In genomic region chr11:114061946-114062345, GRCm38 (mm10) we compare ENCODE assay signal across 16 mouse cellular contexts. TPM values are rescaled to one million over a fixed set of nuclear protein-coding genes. Genes with fewer than 3 reads are reported as not detected.
DNase-seq lines count a peak whose midpoint lies in the region; ATAC-seq and TF ChIP-seq lines count a peak whose summit lies in the region.
"Had no signal": no experiment of that assay in that cellular context is flagged by ENCODE, and none has a peak within 500 bp of the region (broad histone marks: within the 10 kb centered on the region; RNA-seq: fewer than 3 reads in every experiment).

No protein-coding gene starts in this region.

- no peaks in the 10 kb centered on the region for H3K36me3 ChIP-seq in hindbrain, embryonic 13.5 days
- H3K36me3 ChIP-seq in hindbrain, embryonic 10.5 days: no peaks in the 10 kb centered on the region
- H3K36me3 ChIP-seq in midbrain, embryonic 13.5 days: no peaks in the 10 kb centered on the region
- H3K36me3 ChIP-seq in midbrain, embryonic 10.5 days: no peaks in the 10 kb centered on the region
- no peaks in the 10 kb centered on the region for H3K36me3 ChIP-seq in midbrain, embryonic 15.5 days (replicated peaks)
- H3K36me3 ChIP-seq in stomach, postnatal 0 days (ENCODE audit: control insufficient read depth, insufficient read depth, low read length): no peaks in the 10 kb centered on the region
- H3K36me3 ChIP-seq: embryonic facial prominence, embryonic 15.5 days; forebrain, embryonic 10.5 days had no signal

- TF ChIP-seq EP300 in stomach, postnatal 0 days (optimal IDR thresholded peaks at IDR 0.05): no peak

- no peaks in the 10 kb centered on the region for H3K9me3 ChIP-seq in hindbrain, embryonic 13.5 days
- no peaks in the 10 kb centered on the region for H3K9me3 ChIP-seq in hindbrain, embryonic 10.5 days
- H3K9me3 ChIP-seq in midbrain, embryonic 13.5 days: no peaks in the 10 kb centered on the region
- no peaks in the 10 kb centered on the region for H3K9me3 ChIP-seq in midbrain, embryonic 10.5 days (replicated peaks)
- H3K9me3 ChIP-seq in midbrain, embryonic 15.5 days: no peaks in the 10 kb centered on the region
- H3K9me3 ChIP-seq in stomach, postnatal 0 days (ENCODE audit: control insufficient read depth, low read length): no peaks in the 10 kb centered on the region
- H3K9me3 ChIP-seq: embryonic facial prominence, embryonic 15.5 days; forebrain, embryonic 10.5 days had no signal

- peak overlapping the region; percentile 93 for H3K4me2 ChIP-seq in hindbrain, embryonic 13.5 days
- peak overlapping the region; percentile 87 for H3K4me2 ChIP-seq in midbrain, embryonic 13.5 days (replicated peaks)
- peak overlapping the region; percentile 28 for H3K4me2 ChIP-seq in midbrain, embryonic 15.5 days
- no peak overlapping the region for H3K4me2 ChIP-seq in stomach, postnatal 0 days (replicated peaks; ENCODE audit: low read depth)
- H3K4me2 ChIP-seq: embryonic facial prominence, embryonic 15.5 days had no signal

- 60% methylated on average over 7 of the region's 7 CpGs for WGBS in hindbrain, embryonic 13.5 days
- 81% methylated on average over 7 of the region's 7 CpGs for WGBS in hindbrain, embryonic 10.5 days
- WGBS in midbrain, embryonic 13.5 days: 59% methylated on average over 7 of the region's 7 CpGs
- WGBS in midbrain, embryonic 10.5 days: 79% methylated on average over 7 of the region's 7 CpGs
- WGBS in midbrain, embryonic 15.5 days: 48% methylated on average over 7 of the region's 7 CpGs
- 27% methylated on average over 7 of the region's 7 CpGs for WGBS in stomach, postnatal 0 days

- ATAC-seq in hindbrain, embryonic 13.5 days (ENCODE audit: low FRiP score): no peak
- no peak for ATAC-seq in midbrain, embryonic 13.5 days
- ATAC-seq in midbrain, embryonic 15.5 days (replicated peaks): no peak
- ATAC-seq in stomach, postnatal 0 days (ENCODE audit: low FRiP score, low TSS enrichment): peak; percentile 30; the same call in 1 of the 2 replicates

- peaks cover 16% of the 10 kb centered on the region for H3K27me3 ChIP-seq in hindbrain, embryonic 13.5 days
- peaks cover 70% of the 10 kb centered on the region for H3K27me3 ChIP-seq in hindbrain, embryonic 10.5 days (ENCODE audit: insufficient read depth, poor library complexity, severe bottlenecking)
- H3K27me3 ChIP-seq in midbrain, embryonic 13.5 days: peaks cover 17% of the 10 kb centered on the region
- H3K27me3 ChIP-seq in midbrain, embryonic 10.5 days (ENCODE audit: low read depth, poor library complexity, severe bottlenecking): peaks cover 71% of the 10 kb centered on the region
- 0 out of 2 replicates have a peak, but pooled peaks cover 3% of the 10 kb centered on the region for H3K27me3 ChIP-seq in midbrain, embryonic 15.5 days (replicated peaks)
- H3K27me3 ChIP-seq in stomach, postnatal 0 days (ENCODE audit: control insufficient read depth, insufficient read depth, low read length): no peaks in the 10 kb centered on the region

- H3K4me1 ChIP-seq in hindbrain, embryonic 13.5 days (replicated peaks): peaks cover 69% of the 10 kb centered on the region
- peaks cover 61% of the 10 kb centered on the region for H3K4me1 ChIP-seq in hindbrain, embryonic 10.5 days (replicated peaks)
- H3K4me1 ChIP-seq in midbrain, embryonic 13.5 days (replicated peaks): peaks cover 63% of the 10 kb centered on the region
- peaks cover 84% of the 10 kb centered on the region for H3K4me1 ChIP-seq in midbrain, embryonic 10.5 days
- H3K4me1 ChIP-seq in midbrain, embryonic 15.5 days: peaks cover 53% of the 10 kb centered on the region
- peaks cover 3% of the 10 kb centered on the region; the same call in 1 of the 2 replicates for H3K4me1 ChIP-seq in stomach, postnatal 0 days (replicated peaks; ENCODE audit: control insufficient read depth, insufficient read depth)

- peak; percentile 42 for TF ChIP-seq CTCF in stomach, postnatal 0 days (IDR thresholded peaks at IDR 0.05; ENCODE audit: low read depth)

- H3K4me3 ChIP-seq in hindbrain, embryonic 13.5 days: no peak overlapping the region
- H3K4me3 ChIP-seq in hindbrain, embryonic 10.5 days: no peak overlapping the region
- H3K4me3 ChIP-seq in midbrain, embryonic 13.5 days (replicated peaks): no peak overlapping the region
- no peak overlapping the region for H3K4me3 ChIP-seq in midbrain, embryonic 10.5 days
- no peak overlapping the region for H3K4me3 ChIP-seq in midbrain, embryonic 15.5 days
- H3K4me3 ChIP-seq in stomach, postnatal 0 days (ENCODE audit: low read depth, low read length): no peak overlapping the region
- H3K4me3 ChIP-seq: embryonic facial prominence, embryonic 15.5 days; forebrain, embryonic 10.5 days; layer of hippocampus, adult 2 months had no signal

- DNase-seq in hindbrain, embryonic 10.5 days (ENCODE audit: low spot score): no peak
- no peak for DNase-seq in midbrain, embryonic 10.5 days (ENCODE audit: low spot score)
- DNase-seq in stomach, postnatal 0 days (ENCODE audit: low spot score): peak; percentile 66
- DNase-seq in layer of hippocampus, adult 9-11 months: no peak
- no peak for DNase-seq in embryo, embryonic 11 days
- DNase-seq: adrenal gland, postnatal 25 days; cerebellum, adult 8-10 months; kidney, adult 18-20 months; kidney, postnatal 10 days; spleen, adult 18-20 months had no signal

- H3K9ac ChIP-seq in hindbrain, embryonic 13.5 days: no peak overlapping the region
- H3K9ac ChIP-seq in midbrain, embryonic 13.5 days (replicated peaks): 0 out of 2 replicates have a peak overlapping the region, but pooled peaks have one; percentile 12
- no peak overlapping the region for H3K9ac ChIP-seq in midbrain, embryonic 15.5 days
- H3K9ac ChIP-seq in stomach, postnatal 0 days (ENCODE audit: low read length): no peak overlapping the region
- H3K9ac ChIP-seq: embryonic facial prominence, embryonic 15.5 days had no signal

- no peak overlapping the region for H3K27ac ChIP-seq in hindbrain, embryonic 13.5 days
- no peak overlapping the region for H3K27ac ChIP-seq in hindbrain, embryonic 10.5 days
- H3K27ac ChIP-seq in midbrain, embryonic 13.5 days: no peak overlapping the region
- no peak overlapping the region for H3K27ac ChIP-seq in midbrain, embryonic 10.5 days (replicated peaks)
- no peak overlapping the region for H3K27ac ChIP-seq in midbrain, embryonic 15.5 days
- no peak overlapping the region for H3K27ac ChIP-seq in stomach, postnatal 0 days (replicated peaks)
- H3K27ac ChIP-seq: embryonic facial prominence, embryonic 15.5 days; forebrain, embryonic 10.5 days; layer of hippocampus, adult 2 months had no signal

RNA-seq across cellular contexts. Expression of gene Sdk2, which starts 4.9 kb away (rescaled TPM):
- polyA plus RNA-seq in hindbrain, embryonic 13.5 days (2015; fragmentation: Nextera tagmentation; extraction: Ambion mirVana): 4.2 TPM in 2 replicates
- polyA plus RNA-seq in hindbrain, embryonic 10.5 days (2016; fragmentation: Nextera tagmentation; extraction: Ambion mirVana): 3.2 and 4.3 TPM in 2 replicates
- 3.8 and 5.0 TPM in 2 replicates for polyA plus RNA-seq in midbrain, embryonic 13.5 days (2015; fragmentation: Nextera tagmentation; extraction: Ambion mirVana)
- 4.1 and 4.5 TPM in 2 replicates for polyA plus RNA-seq in midbrain, embryonic 10.5 days (2016; fragmentation: Nextera tagmentation; extraction: Ambion mirVana)
- 4.6 and 6.0 TPM in 2 replicates for polyA plus RNA-seq in midbrain, embryonic 15.5 days (2015; fragmentation: Nextera tagmentation; extraction: Ambion mirVana)
- 0.45 and 0.75 TPM in 2 replicates for polyA plus RNA-seq in stomach, postnatal 0 days (2015; fragmentation: Nextera tagmentation; extraction: Ambion mirVana)
